Mouse (Mus musculus) layer of hippocampus, adult 2 months (tissue): ENCODE measurements around the gene Snupn. TPM values are rescaled to one million over a fixed set of nuclear protein-coding genes. Genes with fewer than 3 reads are reported as not detected.
"Not testable (repeated sequence)": the region's sequence is repeated elsewhere in the genome, so short reads cannot be mapped to it uniquely, and the experiment has no call there.

Experiments used
- DNase-seq, 2 experiments: peaks; one replicate each; pipeline ENCODE4 v3.0.0; 2022; ENCODE audit warnings: low spot score in 2 of 2
- H3K27ac ChIP-seq: fragments of 200-600 bp; 2 replicates; pipeline ENCODE4 v1.8.1; 2022
- H3K4me3 ChIP-seq: fragments of 200-600 bp; 2 replicates; pipeline ENCODE4 v1.8.1; 2022; ENCODE audit warnings: mild to moderate bottlenecking
- CTCF ChIP-seq: fragments of 200-600 bp; conservative IDR thresholded peaks from 2 replicates; pipeline ENCODE4 v1.8.1; 2022; ENCODE audit warnings: antibody characterized with exemption, mild to moderate bottlenecking, moderate library complexity
- total RNA-seq, 2 experiments: library from RNA; stranded (reverse); gene quantifications; 2 replicates each; pipeline ENCODE4 v1.2.3; 2021

Gene Snupn
- total RNA-seq, 2 experiments from 2014 or later: 15.2 to 19.1 TPM

DNA sequence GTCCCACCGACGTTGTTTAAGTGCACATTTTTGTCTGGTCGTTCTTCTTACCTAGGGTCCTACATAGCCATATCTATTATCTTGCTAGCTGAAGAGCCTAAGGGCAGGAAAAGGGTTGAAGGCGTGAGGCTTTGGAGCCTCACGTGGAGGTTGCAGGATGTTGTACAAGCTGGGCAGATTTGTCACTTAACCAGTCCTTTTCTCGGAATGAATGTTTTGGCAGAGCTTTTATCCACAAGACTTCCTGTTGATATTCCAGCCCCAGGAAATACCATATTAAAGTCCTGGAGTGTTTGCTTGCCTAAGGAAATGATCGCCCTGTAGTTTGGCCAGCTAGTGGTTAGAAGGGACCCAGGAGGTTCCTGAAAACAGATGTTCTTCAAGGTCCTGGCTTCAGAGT, 12.3 kb upstream of the Snupn start:
- no peak for DNase-seq
- TF ChIP-seq CTCF: no peak
- Histone ChIP-seq H3K27ac (peak overlapping the region; percentile 92), H3K4me3 (peak overlapping the region; percentile 88)

DNA sequence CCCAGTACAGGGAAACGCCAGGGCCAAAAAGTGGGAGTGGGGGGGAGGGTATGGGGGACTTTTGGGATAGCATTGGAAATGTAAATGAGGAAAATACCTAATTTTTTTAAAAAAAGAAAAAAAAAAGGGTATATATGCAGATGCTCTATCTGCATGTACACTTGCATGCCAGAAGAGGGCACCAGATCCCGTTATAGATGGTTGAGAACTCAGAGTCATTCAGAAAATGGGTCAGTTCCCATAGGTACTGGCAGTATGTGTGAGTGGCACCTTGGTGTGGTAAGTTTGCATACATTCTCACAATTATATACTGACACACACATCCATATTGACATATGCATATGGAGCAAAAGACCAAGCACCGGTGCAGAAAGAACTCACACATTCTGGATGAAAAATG, 3.2 kb upstream of the Snupn start:
- H3K27ac ChIP-seq, H3K4me3 ChIP-seq: not testable (repeated sequence)
- DNase-seq: peak; percentile 19 to 33
- TF ChIP-seq CTCF: peak; percentile 86

- not testable (repeated sequence) for DNase-seq, H3K4me3 ChIP-seq, H3K27ac ChIP-seq
Observed at GRCm38 (mm10) chr9:56948699-56949098, 2.0 kb upstream of the Snupn start.

DNA sequence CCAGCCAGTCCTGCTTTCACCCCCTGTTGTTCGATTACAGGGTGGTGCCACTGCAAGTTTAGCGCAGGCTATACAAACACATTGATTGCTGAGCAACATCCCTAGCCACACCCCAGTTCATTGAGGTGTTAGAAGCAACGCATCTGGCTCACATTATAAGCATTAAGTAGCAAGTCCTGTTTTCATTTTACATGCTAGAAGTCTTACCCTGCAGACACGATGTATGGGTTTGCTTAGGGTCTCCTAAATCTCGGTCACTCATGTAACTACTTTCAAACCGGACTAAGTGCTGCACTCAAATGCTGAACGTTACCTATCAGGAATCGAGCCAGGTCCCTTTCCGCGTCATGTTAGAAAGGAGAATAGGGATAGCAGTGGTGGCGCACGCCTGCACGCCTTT, 911 bp upstream of the Snupn start:
- no peak for DNase-seq
- Histone ChIP-seq H3K4me3 (no peak overlapping the region; the same call in 1 of the 2 replicates), H3K27ac (no peak overlapping the region)
- TF ChIP-seq CTCF: no peak

- TF ChIP-seq CTCF: 0 out of 2 replicates have a peak, but pooled peaks have one; percentile 27
- no peak for DNase-seq
- Histone ChIP-seq H3K4me3 (no peak overlapping the region), H3K27ac (no peak overlapping the region)
Observed at GRCm38 (mm10) chr9:56953562-56953961, 2.9 kb downstream of the Snupn start.

- Histone ChIP-seq H3K4me3 (no peak overlapping the region), H3K27ac (no peak overlapping the region)
- TF ChIP-seq CTCF: no peak
- DNase-seq: no peak
Observed at GRCm38 (mm10) chr9:56956966-56957675, 6.4 kb downstream of the Snupn start.

DNA sequence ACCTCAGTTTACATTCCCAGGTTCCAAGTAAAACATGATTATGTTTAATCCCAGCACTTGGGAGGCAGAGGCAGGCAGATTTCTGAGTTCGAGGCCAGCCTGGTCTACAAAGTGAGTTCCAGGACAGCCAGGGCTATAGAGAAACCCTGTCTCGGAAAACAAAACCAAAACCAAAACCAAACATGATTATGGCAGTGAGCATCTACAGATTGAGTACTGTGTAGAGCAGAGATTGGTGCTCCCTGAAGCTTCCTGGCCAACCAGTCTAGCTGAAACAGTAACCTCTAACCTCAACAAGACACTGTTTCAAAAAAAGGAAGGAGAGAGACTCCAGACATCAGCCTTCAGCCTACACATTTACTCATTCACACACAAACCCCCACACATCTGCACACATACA, 8.0 kb downstream of the Snupn start:
- Histone ChIP-seq H3K4me3 (no peak overlapping the region), H3K27ac (no peak overlapping the region)
- no peak for DNase-seq
- no peak for TF ChIP-seq CTCF

GRCm38 (mm10) chr9:56961591-56961990, 10.9 kb downstream of the Snupn start:
- TF ChIP-seq CTCF: peak; percentile 28
- DNase-seq: no peak
- Histone ChIP-seq H3K27ac (no peak overlapping the region), H3K4me3 (no peak overlapping the region)

DNA sequence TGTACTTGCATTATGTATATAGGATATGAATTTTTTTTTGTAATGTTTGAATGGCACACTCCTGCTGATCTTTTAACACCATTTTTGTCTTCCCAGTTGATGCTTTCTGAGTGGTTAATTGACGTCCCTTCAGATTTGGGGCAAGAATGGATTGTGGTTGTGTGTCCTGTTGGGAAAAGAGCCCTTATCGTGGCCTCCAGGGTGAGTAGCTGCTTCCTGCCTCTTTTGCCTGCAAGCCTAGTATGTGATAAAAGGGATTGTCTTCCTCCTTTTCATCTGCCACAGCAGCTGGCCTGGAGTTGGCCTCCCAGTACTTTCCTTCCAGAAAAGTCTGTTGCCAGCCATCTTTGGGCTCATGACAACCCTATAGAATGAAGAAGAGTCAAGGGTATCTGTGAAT, 19.5 kb downstream of the Snupn start:
- Histone ChIP-seq H3K4me3 (no peak overlapping the region), H3K27ac (no peak overlapping the region)
- no peak for DNase-seq
- TF ChIP-seq CTCF: no peak

DNA sequence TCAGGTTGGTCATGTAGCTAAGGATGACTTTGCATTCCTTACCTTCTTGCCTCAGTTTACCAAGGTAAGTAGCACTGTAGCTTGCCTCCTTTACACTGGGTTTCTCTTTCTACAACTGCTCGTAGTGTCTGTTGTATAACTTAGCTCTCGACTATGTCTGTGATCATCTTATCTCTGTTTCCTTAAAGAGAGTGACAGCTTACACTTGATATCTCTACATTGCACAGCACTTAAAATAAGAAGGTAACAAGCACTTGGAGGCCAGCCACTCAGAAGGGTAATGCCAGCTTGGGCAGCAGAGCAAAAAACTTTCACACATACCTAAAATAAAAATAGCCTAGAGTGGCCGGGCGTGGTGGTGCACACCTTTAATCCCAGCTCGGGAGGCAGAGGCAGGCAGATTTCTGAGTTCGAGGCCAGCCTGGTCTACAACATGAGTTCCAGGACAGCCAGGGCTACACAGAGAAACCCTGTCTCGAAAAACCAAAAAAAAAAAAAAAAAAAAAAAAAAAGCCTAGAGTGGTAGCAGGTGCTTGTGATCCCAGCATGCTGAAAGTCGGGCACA, 23.4 kb downstream of the Snupn start:
- Histone ChIP-seq H3K4me3 (no peak overlapping the region), H3K27ac (no peak overlapping the region)
- no peak for TF ChIP-seq CTCF
- no peak for DNase-seq

DNA sequence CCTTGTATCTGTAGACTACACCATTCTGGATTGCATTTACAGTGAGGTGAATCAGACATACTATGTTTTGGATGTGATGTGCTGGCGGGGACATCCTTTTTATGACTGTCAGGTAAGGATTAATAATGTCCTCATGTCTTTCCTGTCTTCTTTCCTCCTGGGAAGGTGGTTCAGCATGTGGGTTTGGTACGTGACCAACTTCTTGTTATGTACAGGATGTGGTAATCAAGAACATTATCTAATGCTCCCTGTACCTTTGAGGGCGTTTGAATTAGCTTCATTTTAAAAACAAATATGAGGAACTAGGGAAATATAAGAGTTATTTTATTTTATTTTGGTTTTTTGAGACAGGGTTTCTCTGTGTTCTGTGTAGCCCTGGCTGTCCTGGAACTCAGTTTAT, 24.5 kb downstream of the Snupn start:
- no peak for DNase-seq

DNA sequence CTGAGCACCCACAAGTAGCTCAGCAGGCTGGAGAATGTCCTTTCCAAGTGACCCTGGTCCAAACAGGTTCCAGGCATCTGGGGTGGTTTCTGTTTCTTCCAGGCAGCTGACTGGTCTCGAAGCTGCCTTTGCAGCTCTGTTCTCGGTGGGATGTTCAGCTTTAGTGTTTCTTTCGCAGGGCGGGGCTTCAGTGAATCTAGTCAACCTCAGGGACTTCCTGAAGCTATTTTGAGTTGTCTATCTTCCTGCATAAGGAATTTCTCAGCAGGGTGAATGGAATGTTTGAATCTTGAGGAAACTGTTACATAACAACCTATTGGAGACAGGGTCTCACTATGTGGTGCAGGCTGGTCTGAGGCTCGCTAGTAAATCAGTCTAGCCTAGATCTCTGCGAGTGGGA, 29.5 kb downstream of the Snupn start:
- no peak for TF ChIP-seq CTCF
- no peak overlapping the region for H3K4me3 ChIP-seq
- H3K27ac ChIP-seq: no peak overlapping the region
- no peak for DNase-seq

More for the DNA sequence above, 24.5 kb downstream of the Snupn start:
- no peak for TF ChIP-seq CTCF
- Histone ChIP-seq H3K4me3 (no peak overlapping the region), H3K27ac (no peak overlapping the region)

- TF ChIP-seq CTCF: no peak
- Histone ChIP-seq H3K27ac (peak overlapping the region; percentile 53; the same call in 1 of the 2 replicates), H3K4me3 (no peak overlapping the region)
- no peak for DNase-seq
Observed at GRCm38 (mm10) chr9:56981502-56981901, 30.8 kb downstream of the Snupn start.

DNA sequence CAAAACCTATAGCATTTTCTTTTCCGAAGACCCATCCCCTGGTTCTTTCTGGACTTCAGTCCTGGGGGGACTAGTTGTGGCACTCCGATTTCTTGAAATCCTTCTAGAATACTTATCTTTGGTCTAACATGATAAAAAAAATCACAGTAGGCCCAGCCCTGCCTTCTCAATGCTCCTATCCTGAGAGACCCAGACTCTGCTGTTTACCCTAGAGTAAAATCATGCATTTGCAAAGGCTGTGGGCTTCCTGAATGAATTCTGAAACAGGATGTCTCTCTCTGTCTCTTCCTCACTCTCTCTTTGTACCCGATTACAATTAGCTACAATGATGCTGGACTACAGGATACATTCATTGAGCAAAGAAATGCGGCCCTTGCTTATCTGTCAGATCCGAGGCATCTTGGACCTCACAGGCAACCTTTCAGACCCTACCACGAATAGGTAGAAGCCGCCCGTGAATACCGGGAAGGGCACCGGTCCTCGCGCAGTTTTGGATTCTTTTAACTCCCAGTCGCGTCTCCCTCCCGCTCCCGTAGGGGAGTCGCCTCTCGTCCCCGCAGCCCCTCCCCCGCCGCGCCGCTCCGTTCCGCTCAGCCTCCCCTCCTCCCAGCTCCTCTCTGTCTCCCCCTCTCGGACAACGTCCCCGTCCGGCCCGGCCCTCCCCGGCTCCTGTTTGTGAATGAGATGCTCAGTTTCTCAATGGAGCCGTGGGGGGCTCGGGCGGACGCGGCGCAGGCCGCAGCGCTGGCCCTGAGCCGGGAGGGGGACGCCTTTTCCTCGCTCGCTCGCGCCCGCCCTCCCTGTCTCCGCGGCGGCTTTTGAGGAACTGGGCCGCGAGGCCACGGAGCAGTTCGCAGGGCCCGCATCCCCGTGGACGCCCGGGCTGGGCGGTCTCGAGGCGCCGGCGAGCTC, 43.9 kb downstream of the Snupn start, which contains the start of gene Ptpn9:
Gene Ptpn9 (plus strand): TSS at position 638 of the 912 bp plus-strand sequence.
- H3K27ac ChIP-seq: peak within 1 kb of the TSS; percentile 90

More for the DNA sequence above, 43.9 kb downstream of the Snupn start, which contains the start of gene Ptpn9:
- TF ChIP-seq CTCF: peak; percentile 76
- peak within 1 kb of the TSS; percentile 62 for H3K4me3 ChIP-seq
- peak; percentile 88 to 90 for DNase-seq
